Mouse (Mus musculus) neutrophil, adult 5-6 weeks (primary cell): Measurements from ENCODE around the gene Mfsd2a. TPM values are rescaled to one million over a fixed set of nuclear protein-coding genes. Genes with fewer than 3 reads are reported as not detected.

Experiments
- ATAC-seq: fragments of 151-379, 151-347 bp; 2 replicates; pipeline ENCODE4 v1.8.0; 2017; ENCODE audit warnings: mild to moderate bottlenecking, moderate TSS enrichment; ENCODE audit not compliant: insufficient number of reproducible peaks, poor library complexity, low FRiP score, severe bottlenecking; ENCODE audit errors: extremely low read depth
- total RNA-seq: library from RNA; stranded (forward); fragments of 200-1000 nt; gene quantifications from 2 replicates; pipeline ENCODE4 v1.2.3, GENCODE M21; 2017

Mfsd2a gene
- total RNA-seq, 1 experiment from 2014 or later, result 0.58 TPM

GRCm38 (mm10) chr4:122902156-122902555 lies 58.8 kb downstream of the Mfsd2a start:
- ATAC-seq, result no peak

- ATAC-seq, result peak; percentile 91
Observed at GRCm38 (mm10) chr4:122898313-122898712, 62.7 kb downstream of the Mfsd2a start.

GRCm38 (mm10) chr4:122897750-122898149 lies 63.2 kb downstream of the Mfsd2a start:
- ATAC-seq, result no peak

Other genes starting within 250 kb of the Mfsd2a start
- gene Ppt1, start 124.9 kb downstream of the Mfsd2a start, total RNA-seq, result 219 and 220 TPM in 2 replicates
- 707 and 737 TPM in 2 replicates for gene Cap1, start 75.1 kb downstream of the Mfsd2a start, total RNA-seq
- 0.37 and 0.70 TPM in 2 replicates for gene Mycl, start 34.5 kb upstream of the Mfsd2a start, total RNA-seq
- gene Trit1, start 55.4 kb upstream of the Mfsd2a start, total RNA-seq, result 23.5 and 35.2 TPM in 2 replicates
- gene Bmp8b, start 144.0 kb upstream of the Mfsd2a start, total RNA-seq, result not detected in 2 replicates
- not detected in 2 replicates for gene Oxct2b, start 155.1 kb upstream of the Mfsd2a start, total RNA-seq
- 18.6 and 22.6 TPM in 2 replicates for gene Ppie, start 178.8 kb upstream of the Mfsd2a start, total RNA-seq
- gene Hpcal4, start 222.0 kb upstream of the Mfsd2a start, total RNA-seq, result not detected in 2 replicates
- gene Nt5c1a, start 240.3 kb upstream of the Mfsd2a start, total RNA-seq, result not detected in 2 replicates